Mouse (Mus musculus) splenic B cell, adult 2 months (primary cell): ENCODE data around the gene Ccdc157.
"Not testable (repeated sequence)": the region's sequence is repeated elsewhere in the genome, so short reads cannot be mapped to it uniquely, and the experiment has no call there.

Experiments
- DNase-seq: peaks from one replicate; pipeline ENCODE4 v3.0.0-alpha.2; 2011; ENCODE audit warnings: low read depth, low spot score
- H3K27me3 ChIP-seq: 2 replicates; pipeline ENCODE4 v1.6.1; 2012; ENCODE audit warnings: mild to moderate bottlenecking, low read length, moderate library complexity, mixed read lengths; ENCODE audit not compliant: control insufficient read depth, poor library complexity, insufficient read depth, severe bottlenecking
- H3K36me3 ChIP-seq: 2 replicates; pipeline ENCODE4 v1.6.1; 2012; ENCODE audit warnings: mild to moderate bottlenecking, low read length, moderate library complexity, mixed read lengths; ENCODE audit not compliant: control insufficient read depth, poor library complexity, insufficient read depth, severe bottlenecking

Ccdc157 gene

DNA sequence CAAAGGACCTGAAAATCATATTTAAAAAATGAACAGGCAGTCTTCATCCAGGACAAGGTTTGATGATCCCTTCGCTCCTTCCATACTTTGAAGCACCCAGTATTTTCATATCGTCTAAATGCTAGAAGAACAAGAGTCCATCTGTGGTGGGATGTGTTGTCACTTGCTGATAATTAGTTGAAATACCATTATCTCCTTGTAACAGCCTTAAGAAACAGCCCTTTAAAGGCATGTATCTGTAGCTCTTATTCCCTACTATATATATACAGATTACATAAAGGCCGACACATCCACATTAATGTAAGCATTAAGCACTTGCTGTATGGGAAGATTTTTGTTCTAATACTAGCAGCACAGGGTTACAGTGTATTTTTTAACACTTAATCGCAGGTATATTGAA, 31.6 kb downstream of the Ccdc157 start:
- not testable (repeated sequence) for H3K27me3 ChIP-seq, DNase-seq, H3K36me3 ChIP-seq

DNA sequence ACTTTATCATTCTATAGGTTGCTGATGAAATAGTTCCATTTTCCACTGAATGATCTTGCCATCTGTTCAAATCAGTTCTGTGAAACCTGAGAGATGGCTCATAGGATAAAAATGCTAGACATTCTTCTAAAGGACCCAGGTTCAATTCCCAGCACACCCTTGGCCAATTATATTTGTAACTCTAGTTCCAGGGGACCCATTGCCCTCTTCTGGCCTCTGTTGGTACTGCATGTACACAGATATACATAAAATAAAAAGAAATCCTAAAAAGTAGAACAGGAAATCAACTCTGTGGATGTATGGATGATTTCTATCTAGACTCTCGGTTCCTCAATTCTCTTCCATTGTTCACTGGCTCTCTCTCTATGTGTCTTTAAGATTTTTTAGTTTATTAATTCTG, 33.0 kb downstream of the Ccdc157 start:
- Histone ChIP-seq H3K27me3 (no peaks in the 10 kb centered on the region), H3K36me3 (no peaks in the 10 kb centered on the region)
- DNase-seq = peak; percentile 27

DNA sequence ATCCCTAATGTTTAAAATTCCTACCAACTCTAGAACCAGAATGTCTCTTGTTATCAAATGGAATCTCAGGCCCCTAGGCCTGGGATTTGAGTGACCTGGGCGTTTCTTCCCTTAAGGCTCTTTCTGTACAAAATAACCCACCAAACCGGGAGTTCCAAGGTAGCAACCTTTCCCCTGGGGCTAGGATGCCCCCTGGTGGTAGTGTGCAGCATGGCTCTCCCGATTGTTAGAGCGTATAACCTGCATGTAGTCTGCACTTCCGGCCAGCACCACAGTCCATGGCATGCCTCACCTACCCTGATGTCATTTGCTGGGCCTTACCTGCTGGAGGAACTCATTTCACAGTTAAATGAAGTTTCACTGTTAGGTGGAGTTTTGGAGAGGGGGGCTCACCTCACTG, 36.2 kb downstream of the Ccdc157 start:
- H3K36me3 ChIP-seq = no peaks in the 10 kb centered on the region
- peak; percentile 63 for DNase-seq
- no peaks in the 10 kb centered on the region for H3K27me3 ChIP-seq

DNA sequence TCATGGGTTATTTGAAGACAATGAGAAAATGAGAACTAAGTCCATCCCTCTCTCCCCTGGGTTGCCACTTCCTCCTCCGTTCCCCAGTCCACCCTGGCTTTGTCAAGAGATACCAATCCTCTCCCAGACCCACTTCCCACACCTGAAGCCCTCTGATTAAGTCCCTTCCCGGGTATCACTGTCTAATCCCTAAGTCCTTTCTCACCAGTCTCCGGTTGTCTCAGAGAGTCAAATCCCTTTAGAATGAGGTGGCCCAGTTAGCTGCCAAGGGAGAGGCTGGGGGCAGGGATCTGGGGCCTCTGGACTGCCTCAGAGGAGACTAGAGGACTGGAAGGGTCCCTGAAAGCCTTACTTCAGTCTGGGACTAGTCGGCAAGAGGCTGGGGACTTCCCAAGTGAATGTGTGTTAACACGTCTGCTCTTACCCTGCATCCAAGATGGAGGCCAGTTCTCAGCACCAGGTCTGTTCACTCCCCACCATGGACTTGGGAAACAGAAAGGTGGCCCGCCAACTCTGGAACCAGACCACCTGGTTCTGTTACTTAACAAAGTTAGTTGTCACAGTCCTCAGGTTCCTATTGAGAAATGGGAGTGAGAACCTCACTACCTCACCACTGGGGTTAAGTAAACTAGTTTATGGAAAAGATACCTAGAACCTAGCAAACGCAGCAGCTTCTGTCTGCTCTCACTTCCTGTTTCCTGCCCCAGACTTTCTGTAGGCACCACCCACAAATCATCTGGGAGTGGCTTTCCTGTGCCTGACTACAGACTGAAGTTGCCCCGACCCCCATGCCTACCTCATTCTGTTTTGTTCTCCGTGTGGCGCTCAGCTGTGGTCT, 37.1 kb downstream of the Ccdc157 start, which contains the start of gene Sec14l2:
Gene Sec14l2 (minus strand): TSS at position 674 of the 838 bp plus-strand sequence.
- Histone ChIP-seq H3K27me3 (no peaks in the 10 kb centered on the region), H3K36me3 (no peaks in the 10 kb centered on the region)
- peak; percentile 70 for DNase-seq

DNA sequence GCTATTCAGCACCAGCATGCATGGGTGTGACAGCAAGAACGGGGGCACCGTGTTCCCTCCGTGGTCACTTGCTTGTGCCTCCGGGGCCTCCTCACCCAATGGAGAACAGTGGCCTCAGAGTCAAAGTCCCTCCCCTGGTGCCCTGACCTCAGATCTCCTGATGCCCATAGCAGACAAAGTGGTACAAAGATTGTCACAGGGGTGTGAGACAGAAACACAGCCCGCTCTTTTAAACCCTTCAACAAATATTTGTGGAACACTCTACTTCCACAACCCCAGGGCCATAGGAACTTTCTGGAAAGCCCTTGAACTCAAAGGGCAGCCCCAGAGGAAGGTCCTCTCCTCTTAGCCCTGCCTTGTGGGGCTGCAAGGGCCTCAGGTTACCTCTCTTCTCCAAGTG, 37.9 kb downstream of the Ccdc157 start:
- Histone ChIP-seq H3K27me3 (no peaks in the 10 kb centered on the region), H3K36me3 (no peaks in the 10 kb centered on the region)
- no peak for DNase-seq

DNA sequence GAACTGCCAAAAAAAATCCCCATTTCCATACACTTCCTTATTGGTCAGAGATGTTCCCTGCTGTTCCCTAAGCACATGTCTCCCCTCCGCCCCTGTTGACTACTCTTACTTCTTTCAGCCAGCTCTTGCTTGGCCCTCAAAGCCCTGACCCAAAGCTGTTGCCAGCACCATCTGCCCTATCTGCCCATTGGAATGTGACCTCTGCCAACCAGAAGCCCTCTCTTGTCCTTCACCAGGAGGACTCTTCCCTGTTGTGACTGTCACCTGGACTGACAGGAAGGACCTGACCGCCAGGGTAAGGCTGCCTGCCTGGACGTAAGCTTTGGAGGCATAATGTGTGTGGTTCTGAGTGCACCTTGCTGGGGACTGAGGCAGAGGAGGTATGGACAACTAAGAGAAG, 38.4 kb downstream of the Ccdc157 start:
- H3K36me3 ChIP-seq = no peaks in the 10 kb centered on the region
- H3K27me3 ChIP-seq = no peaks in the 10 kb centered on the region
- DNase-seq = no peak

DNA sequence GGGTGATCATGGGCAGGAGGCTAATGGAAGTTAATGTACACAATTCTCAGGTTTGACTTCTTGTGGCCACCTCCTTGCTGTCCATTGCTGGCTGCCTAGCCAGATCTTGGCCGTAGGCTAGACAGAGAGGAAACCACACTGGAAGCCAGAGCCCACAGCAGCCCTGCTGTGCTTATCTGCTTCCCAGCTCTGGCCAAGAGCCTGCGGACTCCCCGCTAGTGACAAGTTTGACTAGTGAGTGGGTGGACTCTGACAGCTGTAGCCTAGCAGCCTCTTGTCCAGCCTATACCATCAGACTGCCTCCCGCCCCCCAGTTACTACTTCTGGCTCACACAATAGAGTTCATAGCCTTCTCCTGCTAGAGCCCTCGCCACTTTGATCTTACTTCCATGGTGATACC, 40.5 kb downstream of the Ccdc157 start:
- DNase-seq = no peak
- Histone ChIP-seq H3K36me3 (no peaks in the 10 kb centered on the region), H3K27me3 (no peaks in the 10 kb centered on the region)

DNA sequence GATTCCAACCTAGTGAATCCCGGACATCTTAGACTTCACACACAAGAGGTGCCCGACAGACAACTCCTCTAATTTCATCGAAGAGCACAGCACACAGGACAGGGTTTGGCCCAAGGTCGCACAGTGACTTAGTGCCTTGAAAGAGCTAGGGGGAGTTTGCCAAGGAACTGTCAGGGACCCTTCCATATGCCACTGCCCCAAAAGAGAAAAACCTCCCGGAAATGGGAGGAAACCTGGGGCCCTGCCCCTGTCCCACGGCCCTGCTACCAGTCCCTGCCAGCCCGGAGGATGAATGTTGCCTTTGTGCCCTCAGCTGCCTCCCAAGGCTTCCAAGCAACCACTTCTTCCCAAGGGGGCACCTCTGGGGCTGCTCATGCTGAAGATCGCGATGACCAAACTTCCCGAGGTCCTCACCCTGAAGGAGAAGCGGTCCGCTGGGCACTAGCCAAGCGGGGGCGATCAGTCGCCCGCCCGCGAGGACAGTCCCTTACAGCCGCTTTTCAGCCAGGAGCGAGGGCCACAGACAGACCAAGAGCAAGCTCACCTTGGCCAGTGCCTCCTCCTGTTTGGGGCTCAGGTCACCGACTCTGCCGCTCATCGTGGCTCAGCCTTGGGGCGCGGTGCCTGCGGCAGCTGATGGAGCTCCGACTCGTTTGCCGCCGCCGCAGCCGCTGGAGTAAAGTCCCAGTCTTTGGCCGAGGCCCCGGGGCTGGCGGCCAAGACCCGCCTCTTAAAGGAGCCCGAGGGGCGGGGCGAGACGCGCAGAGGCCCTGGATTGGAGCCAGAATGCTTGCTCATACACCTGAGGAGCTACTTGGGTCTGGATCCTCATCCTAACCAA, 41.8 kb downstream of the Ccdc157 start:
- DNase-seq = peak; percentile 31
- Histone ChIP-seq H3K36me3 (no peaks in the 10 kb centered on the region), H3K27me3 (no peaks in the 10 kb centered on the region)

DNA sequence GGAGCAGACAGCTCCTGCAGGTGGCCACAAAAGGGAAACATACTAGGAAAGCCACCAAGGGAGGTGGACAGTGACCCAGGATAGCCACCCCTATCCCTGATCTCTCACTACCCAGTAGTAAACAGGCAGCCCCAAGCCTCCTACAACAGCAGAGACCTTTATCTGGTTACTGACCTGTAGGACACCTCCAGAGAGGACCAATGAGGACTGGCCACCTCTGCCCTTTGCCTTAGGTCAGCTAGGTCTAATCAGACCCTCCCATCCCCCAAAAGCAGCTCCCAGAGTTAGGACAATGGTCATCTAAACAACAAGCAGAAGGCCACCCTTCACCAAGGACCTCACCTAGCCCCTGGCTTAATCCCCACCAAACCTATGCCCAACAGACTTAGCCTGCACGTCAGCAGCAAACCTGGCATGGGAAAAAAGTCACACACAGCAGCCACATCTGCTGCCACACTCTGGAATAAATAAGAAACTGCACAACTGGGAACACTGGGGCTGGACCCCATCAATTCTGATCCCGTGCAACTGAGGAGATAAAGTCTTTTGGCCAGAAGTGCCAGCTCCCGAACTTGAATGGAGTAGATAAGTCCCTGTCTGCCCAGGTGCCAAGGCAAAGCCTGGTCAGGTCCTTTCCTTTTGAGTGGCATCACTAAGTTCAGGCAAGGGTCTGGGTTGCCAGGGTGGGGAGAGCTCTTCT, 42.6 kb downstream of the Ccdc157 start:
- no peaks in the 10 kb centered on the region for H3K36me3 ChIP-seq
- no peaks in the 10 kb centered on the region for H3K27me3 ChIP-seq
- DNase-seq = no peak

DNA sequence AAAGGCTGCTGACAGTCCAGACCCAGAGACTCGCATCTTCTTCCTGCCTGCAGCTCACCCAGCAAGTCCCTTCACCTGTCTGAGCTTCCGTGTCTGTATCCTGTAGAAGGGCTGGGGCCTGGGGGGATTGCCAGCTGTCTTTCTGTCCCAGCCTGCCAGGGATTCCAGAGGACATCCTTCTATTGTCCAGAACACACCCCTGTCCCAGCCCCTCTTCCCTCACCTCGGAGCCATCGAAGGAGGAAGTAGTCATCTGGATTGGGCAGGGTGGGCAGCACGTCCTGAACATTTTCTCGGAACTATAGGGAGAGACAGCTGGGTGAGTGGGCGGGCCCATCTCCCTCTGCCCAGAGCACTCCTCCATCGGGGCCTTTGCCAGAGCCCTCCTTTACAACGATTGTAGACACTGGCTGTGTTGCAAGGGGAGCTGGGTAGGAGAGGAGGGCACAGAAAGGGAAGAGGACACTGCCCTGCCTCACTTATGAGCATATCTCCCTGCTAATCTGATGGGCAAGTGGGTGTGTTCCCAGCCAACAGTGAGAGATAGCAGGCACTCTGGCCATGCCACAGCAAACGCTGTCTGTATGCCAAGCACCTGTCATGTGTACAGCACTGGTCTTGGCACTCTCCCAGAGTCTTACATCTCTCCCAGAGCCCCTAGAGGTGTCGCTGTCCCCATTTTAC, 43.5 kb downstream of the Ccdc157 start:
- DNase-seq = no peak
- no peaks in the 10 kb centered on the region for H3K36me3 ChIP-seq
- H3K27me3 ChIP-seq = no peaks in the 10 kb centered on the region

DNA sequence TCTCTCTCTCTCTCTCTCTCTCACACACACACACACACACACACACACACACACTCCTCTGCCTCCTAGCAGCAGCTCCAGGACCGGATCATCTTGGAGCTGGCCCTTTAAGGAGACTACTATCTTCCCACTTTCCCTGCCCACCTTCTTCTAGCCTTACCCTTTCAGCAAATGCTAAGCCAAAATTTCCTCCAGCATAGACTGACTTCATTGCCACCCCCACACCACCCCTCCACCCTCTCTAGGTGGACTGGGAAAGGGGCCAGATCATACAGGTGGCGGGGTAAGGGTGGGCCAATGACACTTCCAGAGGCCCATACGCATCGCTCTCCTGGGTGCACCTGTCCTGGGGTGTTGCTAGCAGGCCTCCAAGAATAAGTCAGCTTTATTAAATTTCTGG, 44.7 kb downstream of the Ccdc157 start:
- Histone ChIP-seq H3K36me3 (no peaks in the 10 kb centered on the region), H3K27me3 (no peaks in the 10 kb centered on the region)
- DNase-seq = no peak

DNA sequence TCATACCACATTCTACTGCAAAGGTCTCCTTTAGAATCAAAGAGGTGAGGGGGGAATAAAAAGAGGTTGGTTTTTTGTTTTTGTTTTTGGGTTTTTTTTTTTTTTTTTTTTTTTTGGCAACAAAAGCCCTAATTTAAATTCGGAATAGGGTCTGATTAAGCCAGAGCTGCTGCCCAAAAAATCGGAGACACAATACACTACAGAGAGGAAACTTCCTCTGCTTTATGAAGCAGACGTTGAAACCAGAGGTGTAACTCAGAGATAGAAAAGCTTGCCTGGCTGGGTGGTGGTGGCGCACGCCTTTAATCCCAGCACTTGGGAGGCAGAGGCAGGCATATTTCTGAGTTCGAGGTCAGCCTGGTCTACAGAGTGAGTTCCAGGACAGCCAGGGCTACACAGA, 45.6 kb downstream of the Ccdc157 start:
- DNase-seq, H3K36me3 ChIP-seq, H3K27me3 ChIP-seq: not testable (repeated sequence)

DNA sequence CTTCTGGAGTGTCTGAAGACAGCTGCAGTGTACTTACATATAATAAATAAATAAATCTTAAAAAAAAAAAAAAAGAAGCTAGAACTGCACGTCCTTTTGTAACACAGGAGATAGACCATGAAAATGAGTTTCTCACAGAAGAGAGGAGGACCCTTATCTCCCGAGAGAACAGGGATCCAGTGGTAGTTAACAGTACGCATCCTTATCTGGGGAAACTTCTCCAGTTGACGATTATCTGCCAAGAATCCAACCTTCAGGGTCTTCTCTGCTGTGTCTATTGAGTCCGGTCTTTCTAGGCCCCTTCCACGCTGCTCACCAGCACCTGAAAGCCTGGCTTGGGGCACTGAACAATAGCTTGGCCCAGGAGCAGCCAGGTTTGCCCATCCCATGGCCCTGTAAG, 46.1 kb downstream of the Ccdc157 start:
- no peaks in the 10 kb centered on the region for H3K36me3 ChIP-seq
- H3K27me3 ChIP-seq = no peaks in the 10 kb centered on the region
- no peak for DNase-seq

DNA sequence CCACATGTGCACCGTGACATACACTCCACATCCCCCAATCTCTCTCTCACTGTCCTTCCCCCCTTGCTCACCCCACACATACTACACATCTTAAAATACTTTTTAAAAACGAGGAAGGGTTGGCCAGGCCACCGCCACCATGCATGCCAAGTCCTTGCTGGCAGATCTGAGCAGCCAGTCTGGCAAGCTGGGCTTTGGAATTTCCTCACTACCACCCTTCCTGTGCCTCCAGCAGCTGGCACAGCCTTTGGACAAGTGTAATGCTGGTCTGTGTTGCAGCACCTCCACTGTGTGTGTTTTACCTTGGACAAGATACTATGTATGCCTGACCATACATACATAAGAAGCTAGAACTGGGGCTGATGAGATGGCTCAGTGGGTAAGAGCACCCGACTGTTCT, 46.6 kb downstream of the Ccdc157 start:
- no peaks in the 10 kb centered on the region for H3K36me3 ChIP-seq
- DNase-seq = no peak
- no peaks in the 10 kb centered on the region for H3K27me3 ChIP-seq
